Mouse (Mus musculus): Measurements from ENCODE around the gene Olfr744. TPM values are rescaled to one million over a fixed set of nuclear protein-coding genes. Genes with fewer than 3 reads are reported as not detected.

Gene Olfr744
- not detected for polyA plus RNA-seq (2014; fragmentation: Illumina TruSeq; extraction: RNeasy Lipid Tissue Mini Kit (QIAGEN cat#74804); ENCODE audit: low read depth, low replicate concordance)

GRCm38 (mm10) chr14:50614579-50614978, at the start of gene Olfr744:
Gene Olfr744, plus strand, starts transcription at chr14:50614879.

GRCm38 (mm10) chr14:50639088-50639487, 24.4 kb downstream of the Olfr744 start, which contains the start of gene Olfr745:
Gene Olfr745, plus strand, starts transcription at chr14:50639388.

GRCm38 (mm10) chr14:50646783-50647182, 32.1 kb downstream of the Olfr744 start, which contains the start of gene Olfr746:
Gene Olfr746, plus strand, starts transcription at chr14:50647083.

Other genes starting within 250 kb of the Olfr744 start
- not detected for gene Olfr736, start 233.7 kb upstream of the Olfr744 start, polyA plus RNA-seq (2014; fragmentation: Illumina TruSeq; extraction: RNeasy Lipid Tissue Mini Kit (QIAGEN cat#74804); ENCODE audit: low read depth, low replicate concordance)
- gene Olfr738, start 207.3 kb upstream of the Olfr744 start, polyA plus RNA-seq (2014; fragmentation: Illumina TruSeq; extraction: RNeasy Lipid Tissue Mini Kit (QIAGEN cat#74804); ENCODE audit: low read depth, low replicate concordance): not detected
- not detected for gene Olfr739, start 196.3 kb upstream of the Olfr744 start, polyA plus RNA-seq (2014; fragmentation: Illumina TruSeq; extraction: RNeasy Lipid Tissue Mini Kit (QIAGEN cat#74804); ENCODE audit: low read depth, low replicate concordance)
- not detected for gene Olfr740, start 169.3 kb upstream of the Olfr744 start, polyA plus RNA-seq (2014; fragmentation: Illumina TruSeq; extraction: RNeasy Lipid Tissue Mini Kit (QIAGEN cat#74804); ENCODE audit: low read depth, low replicate concordance)
- gene Olfr741, start 142.1 kb upstream of the Olfr744 start, polyA plus RNA-seq (2014; fragmentation: Illumina TruSeq; extraction: RNeasy Lipid Tissue Mini Kit (QIAGEN cat#74804); ENCODE audit: low read depth, low replicate concordance): not detected
- not detected for gene Olfr742, start 111.3 kb upstream of the Olfr744 start, polyA plus RNA-seq (2014; fragmentation: Illumina TruSeq; extraction: RNeasy Lipid Tissue Mini Kit (QIAGEN cat#74804); ENCODE audit: low read depth, low replicate concordance)
- gene Olfr743, start 93.0 kb upstream of the Olfr744 start, polyA plus RNA-seq (2014; fragmentation: Illumina TruSeq; extraction: RNeasy Lipid Tissue Mini Kit (QIAGEN cat#74804); ENCODE audit: low read depth, low replicate concordance): not detected
- not detected for gene Olfr745, start 24.5 kb downstream of the Olfr744 start, polyA plus RNA-seq (2014; fragmentation: Illumina TruSeq; extraction: RNeasy Lipid Tissue Mini Kit (QIAGEN cat#74804); ENCODE audit: low read depth, low replicate concordance)
- gene Olfr746, start 32.2 kb downstream of the Olfr744 start, polyA plus RNA-seq (2014; fragmentation: Illumina TruSeq; extraction: RNeasy Lipid Tissue Mini Kit (QIAGEN cat#74804); ENCODE audit: low read depth, low replicate concordance): not detected
- not detected for gene Olfr747, start 78.3 kb downstream of the Olfr744 start, polyA plus RNA-seq (2014; fragmentation: Illumina TruSeq; extraction: RNeasy Lipid Tissue Mini Kit (QIAGEN cat#74804); ENCODE audit: low read depth, low replicate concordance)
- not detected for gene Olfr748, start 92.5 kb downstream of the Olfr744 start, polyA plus RNA-seq (2014; fragmentation: Illumina TruSeq; extraction: RNeasy Lipid Tissue Mini Kit (QIAGEN cat#74804); ENCODE audit: low read depth, low replicate concordance)
- gene Olfr749, start 130.2 kb downstream of the Olfr744 start, polyA plus RNA-seq (2014; fragmentation: Illumina TruSeq; extraction: RNeasy Lipid Tissue Mini Kit (QIAGEN cat#74804); ENCODE audit: low read depth, low replicate concordance): not detected
- 7.0 TPM for gene Ttc5, start 170.6 kb downstream of the Olfr744 start, polyA plus RNA-seq (2014; fragmentation: Illumina TruSeq; extraction: RNeasy Lipid Tissue Mini Kit (QIAGEN cat#74804); ENCODE audit: low read depth, low replicate concordance)
- not detected for gene Ccnb1ip1, start 192.9 kb downstream of the Olfr744 start, polyA plus RNA-seq (2014; fragmentation: Illumina TruSeq; extraction: RNeasy Lipid Tissue Mini Kit (QIAGEN cat#74804); ENCODE audit: low read depth, low replicate concordance)
- 11.7 TPM for gene Parp2, start 193.0 kb downstream of the Olfr744 start, polyA plus RNA-seq (2014; fragmentation: Illumina TruSeq; extraction: RNeasy Lipid Tissue Mini Kit (QIAGEN cat#74804); ENCODE audit: low read depth, low replicate concordance)